Mouse (Mus musculus): Measurements from ENCODE around the gene Mgrn1.

The Mgrn1 gene

DNA sequence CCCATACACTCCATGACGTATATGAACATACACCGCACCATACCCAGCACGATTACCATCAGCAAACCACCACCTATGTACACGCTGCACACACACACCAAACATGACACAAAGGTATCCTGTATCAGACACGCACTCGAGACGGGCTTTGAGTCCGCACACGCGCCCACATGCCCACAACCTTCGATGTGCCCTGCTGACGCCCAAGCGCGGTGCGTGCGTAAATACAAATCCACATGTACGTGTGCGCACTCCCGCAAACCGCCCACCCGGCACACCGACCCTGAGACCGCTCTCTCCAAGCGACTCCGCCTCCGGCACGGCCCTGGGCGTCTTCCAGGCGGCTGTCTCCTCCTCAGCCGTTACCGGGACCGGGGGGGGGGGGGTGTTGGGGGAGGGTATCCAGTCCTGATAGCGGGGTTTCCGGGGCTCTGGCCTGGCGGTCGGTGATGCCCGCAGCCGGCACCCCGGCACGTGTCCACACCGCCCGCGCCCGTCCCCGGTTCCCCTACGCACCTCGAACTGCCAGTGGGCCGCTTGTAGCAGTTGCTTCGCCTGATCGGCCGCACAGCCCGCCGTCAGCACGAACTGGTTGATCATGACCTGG is 6.8 kb upstream of the Mgrn1 start:
- in situ Hi-C loops (cut with MboI, MseI): no loop called here

DNA sequence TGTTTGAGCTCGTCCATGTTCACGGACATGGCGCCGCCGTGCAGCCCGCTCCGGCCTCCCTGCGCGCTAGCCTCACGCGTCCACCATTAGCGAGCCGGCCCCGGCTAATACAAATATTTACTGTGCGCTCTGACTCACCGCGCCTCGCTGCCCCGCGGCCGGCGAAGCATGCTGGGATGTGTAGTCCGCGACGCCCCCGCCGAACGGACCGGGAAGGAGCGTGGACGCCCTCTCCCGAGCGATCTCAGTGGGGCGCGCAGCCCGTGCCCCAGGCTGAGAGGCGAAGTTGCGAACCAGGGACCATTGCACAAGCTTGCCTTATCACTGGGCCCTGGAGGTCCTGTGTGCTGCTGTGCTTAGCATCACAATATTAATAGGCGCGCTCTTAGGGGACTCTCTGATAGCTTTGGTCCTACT is 6.3 kb upstream of the Mgrn1 start:
- in situ Hi-C loops (cut with MboI, MseI): no loop called here

DNA sequence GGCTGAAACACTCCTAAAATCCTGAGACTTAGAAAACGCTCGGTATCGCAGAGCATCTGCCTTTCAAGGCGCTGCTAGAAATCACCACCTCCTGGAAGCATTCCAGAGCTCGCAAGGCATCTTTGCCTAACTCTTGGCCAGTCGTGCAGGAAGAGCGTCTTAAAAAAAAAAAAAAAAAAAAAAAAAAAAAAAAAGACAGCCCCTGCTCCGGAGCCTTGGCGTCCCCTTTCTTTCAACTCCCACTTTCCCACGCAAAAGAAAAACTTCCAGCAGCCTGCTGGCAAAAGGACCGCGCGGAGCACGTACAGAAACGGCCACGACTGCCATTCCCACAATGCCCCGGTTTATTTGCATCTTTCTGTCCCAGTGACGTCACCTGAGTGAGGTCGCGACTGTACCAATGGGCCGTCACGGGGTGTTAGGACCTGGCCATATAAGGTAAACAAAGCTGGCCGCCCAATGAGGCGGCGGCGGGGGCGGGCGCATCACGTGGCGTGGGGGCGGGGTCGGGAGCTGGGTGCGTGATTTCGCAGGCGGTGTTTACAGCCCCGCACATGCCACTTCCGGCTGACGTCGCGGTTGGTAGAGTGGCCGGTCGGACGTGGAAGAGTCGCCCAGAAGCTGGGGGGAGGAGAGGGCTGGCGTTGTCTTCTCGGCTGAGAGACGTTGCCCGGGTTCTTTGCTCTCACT is 5.8 kb upstream of the Mgrn1 start, which contains the start of gene Ubald1:
TSS of gene Ubald1 (minus strand) at position 180 of the 690 bp plus-strand sequence.
- in situ Hi-C loops (cut with MboI, MseI): no loop called here

DNA sequence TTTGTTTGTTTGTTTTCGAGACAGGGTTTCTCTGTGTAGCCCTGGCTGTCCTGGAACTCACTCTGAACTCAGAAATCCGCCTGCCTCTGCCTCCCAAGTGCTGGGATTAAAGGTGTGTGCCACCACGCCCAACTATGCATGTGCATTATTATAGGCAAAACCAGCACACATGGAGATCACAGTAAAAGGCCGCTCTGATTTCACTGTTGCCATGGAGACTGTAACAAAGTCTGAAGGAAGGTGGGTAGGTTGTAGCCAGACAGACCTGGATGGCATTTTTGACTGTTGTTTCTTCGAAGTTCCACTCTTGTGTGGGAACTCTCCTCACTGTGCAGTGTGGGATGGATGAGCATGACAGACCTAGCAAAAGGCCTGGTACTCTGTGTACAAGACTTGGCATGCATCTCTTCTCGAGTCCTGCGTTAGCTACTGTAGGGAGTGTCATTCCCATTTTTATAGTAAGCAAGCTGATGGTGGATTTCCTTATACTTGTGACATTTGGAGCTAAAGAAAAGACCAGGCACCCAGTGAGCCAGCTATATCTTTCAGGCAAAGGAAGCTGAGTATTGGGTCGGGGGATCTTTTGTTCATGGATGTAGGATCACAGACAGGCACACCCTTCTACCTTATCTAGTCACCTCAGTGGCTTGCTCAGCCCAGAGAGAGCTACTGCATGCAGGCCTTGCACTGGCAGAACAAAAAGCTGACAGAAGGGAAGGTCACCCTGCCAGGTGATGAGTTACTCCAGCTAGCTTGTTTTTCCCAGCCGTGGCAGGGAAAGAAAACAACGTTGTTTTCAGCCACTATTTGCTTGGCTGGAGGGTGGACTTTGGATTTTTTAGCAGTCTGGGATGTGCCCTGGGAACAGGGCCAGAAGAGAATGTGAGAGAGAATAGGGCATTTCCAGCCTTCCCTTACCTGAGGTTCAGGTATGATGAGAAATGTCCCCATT is 4.4 kb upstream of the Mgrn1 start:
- in situ Hi-C loops (cut with MboI, MseI): no loop called here

DNA sequence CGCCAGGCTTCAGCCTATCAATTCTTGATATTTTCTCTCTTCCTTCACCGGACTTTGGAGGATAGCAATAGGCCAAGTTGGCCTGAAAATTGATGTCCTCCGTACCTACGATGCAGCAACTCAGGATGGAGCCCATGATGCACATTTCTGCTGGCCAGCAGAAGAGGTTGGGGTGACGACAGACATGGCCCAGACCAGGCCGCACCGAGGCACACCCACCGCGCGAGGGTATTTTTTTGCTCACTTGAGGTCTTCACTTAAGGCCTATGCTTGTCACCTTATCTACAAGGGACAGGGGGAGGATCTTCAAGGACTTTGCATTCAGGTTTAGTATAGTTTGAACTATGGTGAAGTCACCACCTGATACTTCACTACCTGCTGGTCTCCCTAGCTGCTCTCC is 1.1 kb upstream of the Mgrn1 start:
- in situ Hi-C loops (cut with MboI, MseI): no loop called here

DNA sequence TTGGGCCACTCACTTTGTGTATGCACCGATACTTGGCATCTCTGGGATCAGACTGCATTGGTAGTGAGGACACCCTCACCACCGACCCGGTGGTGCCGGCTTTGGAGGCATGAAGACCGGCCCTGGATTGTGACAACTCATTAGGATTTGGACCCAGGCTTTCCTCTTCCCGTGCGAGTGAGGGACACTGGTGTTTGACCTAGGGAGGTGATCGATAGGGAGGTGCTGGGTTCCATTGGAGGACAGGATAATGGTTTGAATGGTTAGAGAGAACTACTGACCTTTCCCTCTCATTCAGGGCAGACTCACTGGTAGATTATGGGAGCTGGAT is 606 bp downstream of the Mgrn1 start:
- in situ Hi-C loops (cut with MboI, MseI): no loop called here

DNA sequence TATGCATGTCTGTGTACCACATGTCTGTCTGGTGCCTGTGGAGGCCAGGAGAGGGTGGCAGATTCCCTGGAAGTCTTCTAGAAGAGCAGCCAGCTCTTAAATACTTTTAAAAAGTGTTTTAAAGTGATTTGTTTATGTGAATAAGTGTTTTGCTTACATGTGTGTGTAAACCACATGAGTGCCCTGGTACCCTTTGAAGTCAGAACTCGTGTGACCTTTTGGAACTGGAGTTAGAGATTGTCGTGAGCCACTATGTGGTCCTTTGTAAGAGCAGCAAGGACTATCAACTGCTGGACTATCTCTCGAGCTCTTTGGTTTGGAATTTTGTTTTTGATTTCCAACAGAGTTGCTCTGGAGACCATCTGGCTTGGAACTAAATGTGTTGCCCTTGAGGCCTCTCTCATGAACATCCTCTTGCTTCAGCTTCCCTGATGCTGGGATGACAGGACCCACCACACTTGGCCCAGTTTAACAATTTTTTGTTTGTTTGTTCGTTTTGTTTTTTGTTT is 4.2 kb downstream of the Mgrn1 start:
- in situ Hi-C loops (cut with MboI, MseI): no loop called here

DNA sequence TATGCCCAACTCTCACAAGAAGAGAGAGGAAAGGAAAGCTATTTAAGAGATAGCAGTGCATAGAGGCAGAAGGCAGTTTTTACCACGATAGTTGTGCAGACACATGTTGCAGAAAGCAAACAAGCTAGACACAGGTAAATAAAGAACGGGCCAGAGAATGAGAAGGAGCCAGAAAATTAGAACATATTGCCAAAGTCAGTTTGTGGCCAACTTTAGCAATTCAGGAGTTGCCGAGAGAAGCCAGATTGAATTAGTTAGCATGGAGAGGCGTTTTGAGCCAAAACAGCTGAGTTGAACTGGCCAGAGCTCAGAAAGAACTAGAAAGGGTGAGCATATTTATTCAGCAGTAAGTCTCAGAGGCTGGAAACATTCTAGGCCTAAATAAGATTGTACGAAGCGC is 6.1 kb downstream of the Mgrn1 start:
- in situ Hi-C loops (cut with MboI, MseI): no loop called here

DNA sequence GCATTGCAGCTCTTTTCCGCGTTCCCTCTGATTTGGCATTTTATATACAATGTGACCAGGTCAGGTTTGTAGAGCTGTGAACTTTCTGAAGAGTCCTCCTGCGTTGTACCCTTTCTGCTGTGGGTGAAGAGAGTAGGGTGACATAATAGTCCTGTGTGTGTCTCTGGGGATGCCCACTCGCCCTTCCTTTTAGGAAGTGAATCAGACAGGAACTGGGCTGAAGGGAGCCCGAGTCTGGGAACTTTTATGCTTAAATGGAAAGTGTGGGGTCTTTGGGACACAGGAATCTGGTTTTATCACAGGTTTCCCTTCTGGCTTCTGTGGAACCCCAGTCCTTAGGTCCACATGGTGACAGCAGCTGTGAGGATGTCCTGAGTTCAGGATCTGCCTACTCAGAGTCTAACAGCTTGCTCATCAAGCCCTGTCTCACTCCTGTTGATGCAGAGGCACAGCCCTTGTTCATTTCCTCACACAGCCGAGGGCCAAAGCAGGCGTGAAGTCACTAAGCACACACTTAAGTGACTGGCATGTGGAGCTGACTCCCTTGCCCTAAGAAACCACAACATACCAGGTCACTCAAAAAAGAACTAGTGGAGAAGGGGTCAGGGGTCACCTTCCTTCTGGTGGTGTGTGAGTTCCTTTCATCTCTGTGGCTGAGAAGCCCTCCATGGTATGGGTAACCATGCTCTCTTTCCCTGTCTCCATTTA is 8.3 kb downstream of the Mgrn1 start:
- in situ Hi-C loops (cut with MboI, MseI): no loop called here

DNA sequence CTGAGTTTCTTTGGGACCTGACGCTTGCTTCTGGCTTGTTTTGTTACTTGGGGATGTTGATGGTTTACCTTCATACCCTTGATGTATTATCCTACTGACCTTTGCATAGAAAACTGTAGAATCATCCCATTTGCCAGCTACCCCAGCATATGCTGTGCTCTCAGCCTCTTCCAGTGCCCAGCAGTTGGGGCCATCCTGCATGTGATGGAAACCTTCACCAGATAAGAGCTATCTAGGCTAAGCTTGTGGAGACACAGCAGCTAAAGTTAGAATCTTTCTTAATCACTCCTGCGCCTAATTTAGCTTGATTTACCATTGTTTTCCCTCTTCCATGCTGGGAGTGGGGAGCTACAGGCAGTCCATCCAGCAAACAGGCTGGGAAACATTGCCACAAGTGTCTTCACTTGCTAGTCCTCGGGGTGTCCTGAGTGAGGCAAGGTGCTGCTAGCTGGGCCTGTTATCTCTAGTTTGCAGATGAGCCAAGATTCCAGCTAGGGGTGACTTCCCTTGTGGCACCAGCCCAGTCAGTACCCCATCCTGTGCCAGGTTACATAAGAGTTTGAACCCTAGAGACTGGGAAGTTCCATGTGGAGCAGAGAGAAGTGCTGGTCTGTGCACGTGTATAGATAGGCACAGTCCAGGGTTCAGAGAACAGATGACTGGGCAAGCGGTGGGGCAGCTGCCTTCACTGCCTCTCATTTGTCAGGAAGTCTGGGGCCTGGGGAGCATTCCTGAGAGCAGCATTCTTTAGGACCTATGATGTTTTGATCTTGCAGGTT is 10.4 kb downstream of the Mgrn1 start:
- in situ Hi-C loops (cut with MboI, MseI): no loop called here

DNA sequence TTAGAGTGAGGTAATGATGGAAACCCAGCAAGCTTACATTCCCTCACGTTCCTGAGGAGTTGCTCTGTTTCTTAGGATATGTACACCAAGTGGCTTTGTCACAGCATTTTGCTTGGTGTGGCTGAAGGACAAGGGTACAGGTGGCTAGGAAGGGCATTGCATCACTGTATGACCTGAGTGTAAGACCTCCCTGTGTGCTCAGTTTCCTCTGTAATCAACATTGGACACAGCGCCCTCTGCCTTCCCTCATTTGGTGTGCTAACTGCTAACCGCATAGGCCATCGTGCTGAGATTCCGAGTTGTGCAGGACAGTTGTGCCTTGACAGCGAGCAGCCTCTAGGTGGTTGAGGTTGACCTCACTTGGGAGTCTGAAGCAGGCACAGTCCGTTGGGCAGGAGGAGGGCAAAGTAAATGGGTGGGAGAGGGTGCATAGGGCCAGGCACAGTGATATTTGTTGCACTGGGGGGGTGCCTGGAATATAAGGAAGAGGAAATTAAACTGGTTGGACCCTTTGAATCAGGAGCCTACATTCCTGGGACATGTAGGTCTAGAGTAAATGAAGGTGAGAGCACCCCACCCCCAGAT is 11.2 kb downstream of the Mgrn1 start:
- in situ Hi-C loops (cut with MboI, MseI): no loop called here

DNA sequence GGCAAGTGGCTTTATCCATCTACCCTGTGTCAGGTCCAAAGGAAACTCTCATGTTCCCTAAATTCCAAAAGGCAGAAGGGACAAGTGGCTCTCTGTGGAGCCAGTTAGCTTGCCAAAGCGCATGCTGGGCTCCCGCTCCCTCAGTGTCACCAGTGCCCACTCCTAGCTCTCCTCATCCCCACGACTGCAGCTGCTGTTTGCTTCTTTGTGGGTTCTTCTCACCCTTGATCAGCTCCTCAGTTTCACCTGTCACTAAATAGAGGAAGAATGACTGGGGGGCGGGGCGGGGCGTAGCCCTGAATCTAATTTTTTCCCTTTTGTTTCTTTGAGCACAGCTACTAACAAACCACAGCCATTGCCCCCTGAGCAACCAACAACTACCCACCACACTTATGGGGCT is 12.8 kb downstream of the Mgrn1 start:
- in situ Hi-C loops (cut with MboI, MseI): no loop called here

DNA sequence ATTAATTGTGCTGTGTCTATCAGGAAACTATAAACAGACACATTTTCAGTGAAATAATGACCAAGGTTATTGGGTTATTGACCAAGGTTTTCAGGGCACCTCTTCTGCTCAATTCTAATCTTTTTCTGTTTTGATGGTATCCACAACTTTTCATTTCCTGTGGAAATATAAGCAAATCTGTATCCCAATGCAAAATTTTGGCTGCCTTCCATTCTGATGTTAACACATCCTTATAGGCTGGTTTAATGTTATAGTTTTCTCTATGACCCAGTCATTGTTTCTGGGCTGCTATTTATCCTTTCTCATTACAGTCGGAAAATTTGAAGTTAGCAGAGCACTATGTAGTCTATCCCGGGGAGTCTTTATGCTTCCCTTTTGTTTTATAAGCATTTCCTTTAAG is 13.7 kb downstream of the Mgrn1 start:
- in situ Hi-C loops (cut with MboI, MseI): no loop called here

DNA sequence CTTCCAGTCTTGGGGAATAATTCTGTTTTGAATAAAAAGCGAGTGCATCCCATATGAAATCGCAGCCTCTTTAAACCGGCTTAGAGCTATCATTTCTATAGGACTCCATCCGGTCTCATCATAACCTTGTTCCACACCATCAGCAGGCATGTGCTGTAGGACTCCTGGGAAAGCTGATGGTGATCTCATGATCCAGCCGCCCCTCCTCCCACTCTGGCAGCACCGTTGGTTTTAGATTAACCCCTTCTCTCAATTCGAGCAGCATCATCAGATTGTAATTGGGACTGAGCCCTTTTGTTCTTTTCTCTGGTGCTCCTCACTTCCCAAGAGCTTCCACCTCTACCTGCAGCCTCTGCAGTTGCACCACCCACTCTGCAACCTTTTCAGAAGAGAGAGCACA is 15.1 kb downstream of the Mgrn1 start:
- in situ Hi-C loops (cut with MboI, MseI): no loop called here

DNA sequence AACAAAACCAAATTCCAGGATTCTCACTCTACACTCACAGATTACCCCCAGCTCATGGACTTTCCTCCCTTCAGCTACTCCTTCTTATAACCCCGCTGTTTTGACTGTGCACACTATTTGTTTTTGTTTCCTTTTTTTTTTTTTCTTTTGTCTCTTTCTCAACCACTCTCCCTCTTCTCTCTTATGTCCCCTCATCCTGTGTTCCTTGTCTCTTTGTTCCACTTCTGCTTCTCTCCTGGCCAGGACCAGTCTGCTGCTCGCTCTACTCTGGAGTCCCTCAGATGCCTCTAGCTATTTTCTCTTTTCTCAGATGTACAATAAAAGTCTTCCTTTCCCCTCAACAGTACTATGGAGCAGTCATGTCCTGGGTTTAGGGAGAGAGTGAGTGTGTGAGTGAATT is 16.3 kb downstream of the Mgrn1 start:
- in situ Hi-C loops (cut with MboI, MseI): no loop called here

DNA sequence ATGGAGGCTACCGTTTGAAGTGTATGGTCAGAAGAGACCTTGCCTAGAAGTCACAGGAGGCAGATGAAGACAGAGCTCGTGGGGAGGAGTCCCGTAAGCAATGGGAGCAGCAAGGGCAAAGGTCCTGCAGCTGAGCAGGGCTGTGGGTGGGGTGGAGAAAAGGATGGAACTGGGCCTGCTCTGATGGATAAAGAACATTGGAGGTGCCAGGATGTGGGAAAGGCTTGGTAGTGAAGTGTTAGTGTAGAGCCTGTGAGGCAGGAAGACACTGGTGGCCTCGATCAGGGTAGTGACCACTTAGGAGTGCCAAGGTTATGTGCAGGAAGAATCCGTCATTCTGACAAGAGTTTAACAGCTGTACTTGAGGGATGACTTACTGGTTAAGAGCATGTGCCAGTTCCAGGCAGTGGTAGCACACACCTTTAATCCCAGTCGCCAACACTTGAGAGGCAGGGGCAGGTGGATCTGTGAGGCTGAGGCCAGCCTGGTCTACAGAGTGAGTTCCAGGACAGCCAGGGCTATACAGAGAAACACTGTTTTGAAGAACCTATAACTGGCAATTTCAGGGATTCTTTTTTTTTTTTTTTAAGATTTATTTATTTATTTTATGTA is 17.5 kb downstream of the Mgrn1 start:
- in situ Hi-C loops (cut with MboI, MseI): no loop called here

DNA sequence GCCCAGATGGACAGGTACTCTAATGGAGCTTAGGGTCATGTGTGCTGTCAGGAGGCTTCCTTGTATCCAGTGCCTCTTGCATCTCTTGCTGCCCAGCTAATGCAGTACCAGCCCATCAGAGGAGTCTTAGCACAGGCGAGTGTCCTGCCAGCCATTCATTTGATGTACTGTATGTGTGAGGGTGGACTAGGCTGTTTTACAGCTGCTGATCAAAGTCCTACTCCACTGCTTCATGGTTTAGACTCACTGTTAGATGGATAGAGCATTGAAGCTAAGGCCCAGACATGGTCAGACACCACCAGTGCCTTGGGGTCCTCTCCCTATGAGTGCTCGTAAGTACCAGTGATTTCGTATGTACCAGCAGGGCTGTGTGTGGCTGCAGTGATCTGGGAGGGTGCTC is 18.8 kb downstream of the Mgrn1 start:
- in situ Hi-C loops (cut with MboI, MseI): no loop called here

DNA sequence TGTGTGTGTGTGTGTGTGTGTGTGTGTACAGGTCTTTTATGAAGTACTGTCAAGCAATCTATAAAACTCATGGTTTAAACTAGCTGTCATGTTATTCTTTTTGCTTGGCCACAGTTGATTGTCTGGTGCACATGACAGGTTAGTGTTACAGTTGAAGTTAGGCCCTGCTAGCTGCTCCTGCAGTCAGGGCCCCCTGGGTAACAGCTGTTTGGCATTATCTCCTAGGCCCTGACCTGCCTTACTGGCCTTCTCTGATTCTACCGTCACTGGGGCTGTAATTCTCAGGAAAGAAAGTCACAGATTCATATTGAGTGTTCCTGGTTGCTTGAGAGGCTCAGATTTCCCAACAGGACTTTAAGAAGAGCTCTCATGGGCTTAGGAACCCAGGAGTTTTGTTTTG is 19.5 kb downstream of the Mgrn1 start:
- in situ Hi-C loops (cut with MboI, MseI): no loop called here

DNA sequence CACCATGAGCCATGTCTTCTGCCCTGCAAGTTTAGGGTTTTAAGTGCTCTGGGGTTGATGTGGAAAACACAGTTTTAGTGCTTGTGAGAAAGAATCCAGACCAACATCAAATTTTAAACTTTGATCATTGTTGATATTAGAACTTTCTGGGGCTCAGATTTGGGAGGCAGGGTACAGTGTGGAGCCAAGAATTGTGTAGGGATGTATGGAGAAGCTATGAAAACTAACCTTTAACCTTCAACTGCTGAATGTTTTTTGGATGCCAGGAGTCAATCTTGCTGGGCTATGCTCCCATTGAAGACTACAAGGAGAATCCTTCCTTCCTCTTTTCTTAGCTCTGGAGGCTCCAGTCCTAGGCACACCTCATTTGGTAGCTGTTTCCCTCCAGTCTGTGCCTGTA is 20.5 kb downstream of the Mgrn1 start:
- in situ Hi-C loops (cut with MboI, MseI): no loop called here

DNA sequence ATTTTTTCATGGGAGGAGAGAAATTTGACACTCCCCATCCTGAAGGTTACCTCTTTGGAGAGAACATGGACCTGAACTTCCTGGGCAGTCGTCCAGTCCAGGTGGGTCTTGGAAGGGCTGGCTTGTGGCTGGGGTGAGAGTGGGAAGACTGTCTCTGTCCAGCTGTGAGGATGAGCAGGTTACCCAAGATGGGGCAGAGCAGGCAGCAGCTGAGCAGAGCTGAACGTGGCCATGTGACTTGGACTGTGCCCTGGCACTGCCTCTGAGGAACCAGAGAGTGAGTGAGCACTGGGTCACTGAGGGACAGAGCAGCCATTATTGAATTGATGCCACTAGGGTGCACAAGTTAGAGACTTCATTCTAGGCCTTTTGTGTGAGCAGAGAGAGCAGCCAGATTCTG is 21.3 kb downstream of the Mgrn1 start:
- in situ Hi-C loops (cut with MboI, MseI): no loop called here
